Mouse (Mus musculus) bone marrow macrophage, adult 2 months (primary cell): ENCODE data around the gene Txndc11. TPM values are rescaled to one million over a fixed set of nuclear protein-coding genes. Genes with fewer than 3 reads are reported as not detected.

Source experiments
- H3K27ac ChIP-seq: 2 replicates; pipeline ENCODE4 v1.5.1; 2012; ENCODE audit warnings: low read depth, low read length; ENCODE audit not compliant: insufficient read depth
- H3K4me1 ChIP-seq: 2 replicates; pipeline ENCODE4 v1.6.1; 2012; ENCODE audit warnings: low read length; ENCODE audit not compliant: control insufficient read depth, insufficient read depth
- H3K4me3 ChIP-seq: 2 replicates; pipeline ENCODE4 v1.5.1; 2012; ENCODE audit warnings: mild to moderate bottlenecking, low read length, moderate library complexity; ENCODE audit not compliant: insufficient read depth
- CTCF ChIP-seq: IDR thresholded peaks from 2 replicates; pipeline ENCODE4 v1.5.1; 2012; ENCODE audit warnings: low read depth, mild to moderate bottlenecking, low read length, moderate library complexity
- POLR2A ChIP-seq: IDR thresholded peaks from 2 replicates; pipeline ENCODE4 v1.6.1; 2012; ENCODE audit warnings: mild to moderate bottlenecking, low read depth, low read length, borderline replicate concordance
- polyA plus RNA-seq: library from polyadenylated mRNA; stranded (reverse); fragments of >200 nt; gene quantifications from 2 replicates; pipeline ENCODE4 v1.2.4, GENCODE M21; 2012; ENCODE audit not compliant: missing spikeins, insufficient read depth, insufficient read length

Txndc11 gene
- polyA plus RNA-seq, 1 experiment, result 15.5 TPM

GRCm38 (mm10) chr16:11084181-11084580, 50.3 kb downstream of the Txndc11 start:
- no peak for TF ChIP-seq POLR2A
- no peak for TF ChIP-seq CTCF
- no peak overlapping the region for H3K4me3 ChIP-seq
- H3K4me1 ChIP-seq, result peaks cover 9% of the 10 kb centered on the region
- no peak overlapping the region for H3K27ac ChIP-seq

- Histone ChIP-seq H3K4me1 (peaks cover 6% of the 10 kb centered on the region), H3K27ac (no peak overlapping the region), H3K4me3 (no peak overlapping the region)
- no peak for TF ChIP-seq POLR2A
- TF ChIP-seq CTCF, result no peak
These were observed 56.1 kb downstream of the Txndc11 start for GRCm38 (mm10) chr16:11078216-11078869.

DNA sequence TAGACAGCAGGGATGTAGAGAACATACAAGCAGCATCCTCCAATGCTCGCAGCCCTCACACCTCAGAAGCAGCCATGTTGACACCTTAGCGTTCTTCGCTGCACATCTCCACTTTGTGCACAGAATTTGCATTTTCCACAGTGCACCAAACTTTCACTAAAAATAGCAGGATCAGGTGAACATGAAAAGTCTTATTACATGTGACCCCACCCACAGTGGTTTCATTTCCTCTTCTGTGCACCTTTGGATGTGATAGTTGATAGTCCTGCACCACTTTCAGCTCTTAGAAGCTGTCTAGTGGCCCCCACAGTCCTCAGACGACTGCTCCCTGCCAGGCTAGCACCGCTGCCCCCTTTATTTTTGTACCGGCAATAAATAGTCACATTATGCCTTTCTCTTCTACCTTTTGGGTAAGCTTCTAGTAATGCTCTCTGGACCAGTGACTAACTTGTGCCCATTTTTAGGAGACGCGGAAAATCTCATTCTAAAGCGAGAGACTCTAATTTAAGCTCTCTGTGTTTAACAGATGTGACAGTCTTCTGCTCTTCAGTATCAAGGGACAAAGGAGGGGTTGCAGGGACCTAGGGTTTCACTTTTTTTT, 56.7 kb downstream of the Txndc11 start:
- H3K4me3 ChIP-seq, result no peak overlapping the region
- no peak for TF ChIP-seq CTCF
- no peak for TF ChIP-seq POLR2A
- no peak overlapping the region for H3K27ac ChIP-seq
- peaks cover 6% of the 10 kb centered on the region for H3K4me1 ChIP-seq

- H3K27ac ChIP-seq, result no peak overlapping the region
- TF ChIP-seq POLR2A (no peak), CTCF (no peak)
These were observed 61.4 kb downstream of the Txndc11 start for GRCm38 (mm10) chr16:11073060-11073459.

DNA sequence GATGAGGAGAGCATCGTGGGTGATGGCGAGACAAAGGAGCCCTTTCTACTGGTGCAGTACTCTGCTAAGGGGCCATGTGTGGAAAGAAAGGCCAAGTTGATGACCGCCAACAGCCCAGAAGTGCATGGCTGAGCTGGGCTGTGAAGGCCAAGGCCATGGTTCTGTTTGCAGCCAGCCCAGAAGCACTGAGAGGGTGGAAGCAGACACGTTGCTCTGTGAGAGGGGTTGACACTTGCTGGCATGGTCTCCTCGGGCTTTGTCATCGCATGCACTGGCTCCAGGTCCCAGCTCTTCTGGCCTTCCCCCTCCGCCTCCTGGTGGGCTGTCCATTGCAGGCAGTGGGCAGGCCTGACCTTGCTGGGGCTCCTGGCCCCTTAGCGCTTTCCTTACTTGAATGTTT, 62.0 kb downstream of the Txndc11 start:
- Histone ChIP-seq H3K4me3 (no peak overlapping the region), H3K27ac (no peak overlapping the region), H3K4me1 (peaks cover 12% of the 10 kb centered on the region)
- TF ChIP-seq CTCF, result no peak
- no peak for TF ChIP-seq POLR2A

More at GRCm38 (mm10) chr16:11073060-11073459, 61.4 kb downstream of the Txndc11 start:
- Histone ChIP-seq H3K4me1 (peaks cover 12% of the 10 kb centered on the region), H3K4me3 (no peak overlapping the region)

- TF ChIP-seq POLR2A (no peak), CTCF (no peak)
- no peak overlapping the region for H3K4me3 ChIP-seq
- peaks cover 17% of the 10 kb centered on the region for H3K4me1 ChIP-seq
- no peak overlapping the region for H3K27ac ChIP-seq
These were observed 62.6 kb downstream of the Txndc11 start for GRCm38 (mm10) chr16:11071887-11072286.

DNA sequence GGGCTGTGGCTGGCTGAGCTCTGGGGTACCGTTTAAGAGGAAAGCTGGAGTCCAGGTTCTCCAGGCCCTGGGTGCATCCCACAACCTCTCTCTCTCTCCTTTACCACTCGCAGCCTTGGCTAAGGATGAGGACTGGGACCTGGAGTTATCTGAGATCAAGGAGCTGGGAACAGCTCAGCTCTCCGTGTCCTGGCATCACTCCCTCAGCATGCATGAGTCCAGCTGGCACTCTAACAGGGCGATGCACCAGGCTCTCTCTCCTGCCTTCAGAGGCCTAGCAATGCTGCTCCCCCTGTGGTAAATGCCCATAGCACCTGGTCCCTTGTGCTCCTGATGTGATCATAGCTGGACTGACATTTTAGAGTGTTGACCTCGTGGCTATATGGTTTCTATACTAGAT, 63.3 kb downstream of the Txndc11 start:
- H3K27ac ChIP-seq, result no peak overlapping the region
- no peak for TF ChIP-seq CTCF
- no peak for TF ChIP-seq POLR2A
- peaks cover 17% of the 10 kb centered on the region for H3K4me1 ChIP-seq
- no peak overlapping the region for H3K4me3 ChIP-seq

DNA sequence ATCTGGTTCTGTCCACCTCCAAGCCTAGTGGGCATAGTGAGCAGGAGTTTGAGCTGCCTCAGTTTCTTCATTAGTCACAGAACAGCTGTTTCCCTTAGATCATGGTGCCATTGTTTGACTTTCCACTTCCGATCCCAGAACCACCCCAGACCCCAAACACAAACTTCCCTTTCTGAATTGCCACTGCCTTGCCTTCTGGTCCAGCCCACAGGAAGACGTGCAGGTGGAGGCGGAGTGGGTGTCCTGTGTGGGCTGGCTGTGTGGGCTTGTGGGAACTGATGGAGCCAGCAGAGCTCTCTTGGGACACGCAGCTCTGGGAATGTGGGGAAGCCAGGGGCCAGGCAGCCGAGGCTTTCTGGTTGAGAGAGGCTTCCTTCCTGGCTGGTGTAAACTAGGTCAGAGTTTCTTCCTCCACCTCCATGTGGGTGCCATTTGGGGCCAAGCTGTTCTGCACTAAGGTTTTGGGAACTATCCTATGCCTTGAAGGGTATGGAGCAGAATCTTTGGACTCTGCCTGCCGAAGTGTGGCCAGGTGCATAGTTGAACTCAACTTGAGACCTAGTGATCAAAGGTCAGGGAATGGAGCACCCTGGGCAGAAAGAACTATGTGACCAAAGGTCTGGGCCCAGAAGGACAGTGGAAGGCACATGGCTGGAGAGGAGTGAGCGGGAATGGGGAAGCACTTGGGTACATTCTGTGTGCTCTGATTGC, 64.6 kb downstream of the Txndc11 start:
- peaks cover 24% of the 10 kb centered on the region for H3K4me1 ChIP-seq
- no peak overlapping the region for H3K27ac ChIP-seq
- TF ChIP-seq POLR2A, result no peak
- no peak for TF ChIP-seq CTCF
- no peak overlapping the region for H3K4me3 ChIP-seq

- Histone ChIP-seq H3K4me3 (no peak overlapping the region), H3K4me1 (peaks cover 24% of the 10 kb centered on the region), H3K27ac (no peak overlapping the region)
- TF ChIP-seq CTCF (no peak), POLR2A (no peak)
These were observed 65.2 kb downstream of the Txndc11 start for GRCm38 (mm10) chr16:11069271-11069670.

DNA sequence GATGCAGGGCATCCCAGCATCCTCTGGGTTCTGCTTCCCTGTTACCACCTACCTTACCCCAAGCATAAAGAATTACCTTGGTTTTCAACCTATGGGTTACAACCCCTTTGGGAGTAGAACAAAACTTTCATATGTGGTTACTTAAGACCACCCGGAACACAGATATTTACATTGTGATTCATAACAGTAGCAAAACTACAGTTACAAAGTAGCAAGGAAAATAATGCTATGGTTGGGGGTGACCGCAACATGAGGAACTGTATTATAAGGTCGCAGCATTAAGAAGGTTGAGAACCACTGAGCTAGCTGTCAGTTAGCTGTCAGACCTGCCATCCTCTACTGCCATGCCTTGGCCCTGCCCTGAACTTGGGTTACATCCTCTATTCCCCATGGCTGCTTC, 65.8 kb downstream of the Txndc11 start:
- no peak overlapping the region for H3K27ac ChIP-seq
- H3K4me3 ChIP-seq, result no peak overlapping the region
- peaks cover 25% of the 10 kb centered on the region for H3K4me1 ChIP-seq
- TF ChIP-seq CTCF, result no peak
- TF ChIP-seq POLR2A, result no peak
